Mouse (Mus musculus) kidney, postnatal 0 days (tissue): ENCODE measurements around the gene Lonp1. TPM values are rescaled to one million over a fixed set of nuclear protein-coding genes. Genes with fewer than 3 reads are reported as not detected.

Experiments
- ATAC-seq: fragments of 200-750 bp; cut with Nextera tagmentation; replicated peaks from 2 replicates; pipeline ENCODE4 v1.8.0; 2017; ENCODE audit warnings: low read depth, moderate number of reproducible peaks, moderate TSS enrichment, moderate library complexity; ENCODE audit not compliant: low FRiP score
- DNase-seq: peaks from one replicate; pipeline ENCODE4 v3.0.0-alpha.2; 2016; ENCODE audit warnings: low spot score
- H3K27ac ChIP-seq: fragments of 300-500 bp; sonication (generic); 2 replicates; pipeline ENCODE4 v1.5.1; 2014; ENCODE audit warnings: mild to moderate bottlenecking
- H3K27me3 ChIP-seq: fragments of 300-500 bp; sonication (generic); 2 replicates; pipeline ENCODE4 v1.6.1; 2014; ENCODE audit warnings: low read length, mixed read lengths; ENCODE audit not compliant: insufficient read depth
- H3K36me3 ChIP-seq: fragments of 300-500 bp; sonication (generic); 2 replicates; pipeline ENCODE4 v1.6.1; 2014; ENCODE audit warnings: low read length, mixed read lengths; ENCODE audit not compliant: insufficient read depth
- H3K4me1 ChIP-seq: fragments of 300-500 bp; sonication (generic); replicated peaks from 2 replicates; pipeline ENCODE4 v1.6.1; 2014; ENCODE audit warnings: antibody characterized with exemption, low read length, mixed read lengths; ENCODE audit not compliant: insufficient read depth
- H3K4me2 ChIP-seq: fragments of 300-500 bp; sonication (generic); 2 replicates; pipeline ENCODE4 v1.6.1; 2014; ENCODE audit warnings: mild to moderate bottlenecking, low read length, moderate library complexity, mixed read lengths
- H3K4me3 ChIP-seq: fragments of 300-500 bp; sonication (generic); replicated peaks from 2 replicates; pipeline ENCODE4 v1.5.1; 2014; ENCODE audit warnings: low read depth, low read length
- H3K9ac ChIP-seq: fragments of 300-500 bp; sonication (generic); 2 replicates; pipeline ENCODE4 v1.6.1; 2014; ENCODE audit warnings: low read depth, low read length
- H3K9me3 ChIP-seq: fragments of 300-500 bp; sonication (generic); replicated peaks from 2 replicates; pipeline ENCODE4 v1.6.1; 2016; ENCODE audit warnings: low read length, inconsistent platforms, mixed read lengths
- CTCF ChIP-seq: IDR thresholded peaks from 2 replicates; pipeline ENCODE4 v1.5.1; 2016; ENCODE audit warnings: antibody characterized with exemption, low read depth, mild to moderate bottlenecking, moderate library complexity
- WGBS: fragments of 180-500 bp; shearing (Covaris S2); extraction: QIAGEN DNeasy Blood & Tissue Kit; methylation state at CpG from one replicate; pipeline ENCODE4 v1.1.7; 2014; 5-methylcytosine and 5-hydroxymethylcytosine counted together
- polyA plus RNA-seq: library from polyadenylated mRNA; unstranded; fragments of >200 nt; fragmentation: Nextera tagmentation; extraction: Ambion mirVana; gene quantifications from 2 replicates; pipeline ENCODE4 v1.2.1, GENCODE M21; 2015

The Lonp1 gene
- polyA plus RNA-seq, 1 experiment from 2014 or later = 45.4 TPM

DNA sequence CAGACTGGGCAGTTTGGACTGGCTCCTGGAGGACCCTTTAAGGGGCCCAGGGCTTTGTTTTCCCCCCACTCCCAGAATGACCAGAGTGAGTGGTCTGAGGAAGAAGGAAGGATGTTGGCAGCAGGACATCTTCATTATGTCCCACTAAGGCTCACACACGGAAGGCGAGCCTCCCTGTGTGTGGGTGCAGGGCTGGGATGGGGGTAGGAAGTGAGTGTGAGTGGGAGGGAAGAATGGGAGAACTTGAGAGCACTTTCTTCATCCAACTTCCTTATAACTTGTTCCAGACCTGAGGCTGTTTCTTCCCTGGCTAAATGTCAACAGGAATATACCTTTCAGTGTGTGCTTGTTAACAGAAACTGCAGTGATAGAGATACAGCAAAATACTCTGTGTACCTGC, 15.4 kb downstream of the Lonp1 start:
- TF ChIP-seq CTCF = no peak
- Histone ChIP-seq H3K27me3 (no peaks in the 10 kb centered on the region), H3K36me3 (peaks cover 21% of the 10 kb centered on the region; the same call in 1 of the 2 replicates), H3K4me1 (peaks cover 19% of the 10 kb centered on the region), H3K9ac (no peak overlapping the region), H3K4me2 (no peak overlapping the region), H3K9me3 (no peaks in the 10 kb centered on the region), H3K27ac (0 out of 2 replicates have a peak overlapping the region, but pooled peaks have one; percentile 5), H3K4me3 (no peak overlapping the region)
- DNase-seq = no peak
- no peak for ATAC-seq
- WGBS = 56% methylated on average over 2 of the region's 2 CpGs

DNA sequence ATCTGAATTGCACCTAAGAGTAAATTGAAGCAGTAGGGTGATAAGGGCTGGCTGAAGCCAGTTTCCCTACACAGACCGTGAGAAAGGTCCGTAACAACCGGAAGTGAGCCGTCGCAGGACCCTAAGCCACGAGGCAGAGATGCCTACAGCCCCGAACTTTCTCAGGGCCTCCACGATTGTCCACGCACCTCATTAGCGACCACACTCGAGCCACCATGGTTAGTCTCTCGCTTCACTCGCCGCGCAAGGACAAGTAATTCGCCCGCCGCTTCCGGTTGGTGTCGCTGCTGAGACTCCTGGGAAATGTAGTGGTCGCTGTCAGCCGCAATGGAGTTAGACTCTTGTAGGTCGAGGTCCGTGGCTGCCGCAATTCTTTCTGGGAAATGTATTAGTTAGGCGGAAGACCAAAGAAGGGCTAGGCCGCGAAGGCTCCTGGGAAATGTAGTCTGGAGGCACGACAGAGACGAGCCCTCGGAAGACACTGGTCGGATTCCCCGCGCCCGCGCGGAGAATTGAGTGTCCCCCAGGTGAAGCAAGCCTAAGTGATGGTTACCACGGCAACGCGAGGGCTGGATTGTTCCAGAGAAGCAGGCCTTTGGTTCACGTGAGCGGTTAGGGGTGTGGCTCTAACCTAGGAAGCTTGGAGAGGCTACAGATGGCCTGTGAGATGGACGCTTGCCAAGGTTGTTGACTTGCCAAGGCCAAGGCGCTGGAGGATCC, 17.1 kb downstream of the Lonp1 start, which contains the start of gene 2410015M20Rik:
Gene 2410015M20Rik, minus strand, starts transcription at position 320 of the 720 bp plus-strand sequence.
- Histone ChIP-seq H3K9ac (peak within 1 kb of the TSS; percentile 84), H3K27me3 (no peaks in the 10 kb centered on the region), H3K4me2 (peak within 1 kb of the TSS; percentile 82), H3K9me3 (no peaks in the 10 kb centered on the region), H3K27ac (peak within 1 kb of the TSS; percentile 87), H3K36me3 (peaks cover 25% of the 10 kb centered on the region), H3K4me3 (peak within 1 kb of the TSS; percentile 64), H3K4me1 (peaks cover 16% of the 10 kb centered on the region)
- DNase-seq = peak; percentile 100
- peak; percentile 81 for ATAC-seq
- peak; percentile 80 for TF ChIP-seq CTCF
- under 1% methylated on average over 44 of the region's 44 CpGs for WGBS

DNA sequence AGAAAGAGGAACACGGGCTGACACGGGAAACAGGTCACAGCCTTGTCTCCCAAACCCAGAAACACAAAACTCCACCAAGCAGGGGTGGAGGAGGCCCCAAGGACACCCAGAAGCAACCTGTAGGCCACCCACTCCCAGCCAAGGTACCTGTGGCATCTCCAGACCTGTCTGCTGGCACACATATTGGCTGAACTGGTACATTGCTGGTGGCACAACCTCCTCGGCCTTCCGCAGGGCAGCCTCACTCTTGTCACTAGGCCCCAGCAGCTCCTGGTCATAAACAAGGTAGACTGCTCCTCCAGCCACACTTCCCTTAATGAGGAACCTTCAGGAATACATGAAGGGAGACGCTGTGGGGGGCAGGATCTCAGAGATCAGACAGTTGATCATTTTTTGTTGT, 18.0 kb downstream of the Lonp1 start:
- DNase-seq (no peak), ATAC-seq (no peak)
- peak overlapping the region; percentile 84 for H3K9ac ChIP-seq
- peak overlapping the region; percentile 64 for H3K4me3 ChIP-seq
- peak overlapping the region; percentile 87 for H3K27ac ChIP-seq
- H3K27me3 ChIP-seq = no peaks in the 10 kb centered on the region
- H3K9me3 ChIP-seq = no peaks in the 10 kb centered on the region
- TF ChIP-seq CTCF = no peak
- H3K4me2 ChIP-seq = peak overlapping the region; percentile 82
- H3K4me1 ChIP-seq = peaks cover 12% of the 10 kb centered on the region
- WGBS = 34% methylated on average over 5 of the region's 5 CpGs
- H3K36me3 ChIP-seq = peaks cover 34% of the 10 kb centered on the region

DNA sequence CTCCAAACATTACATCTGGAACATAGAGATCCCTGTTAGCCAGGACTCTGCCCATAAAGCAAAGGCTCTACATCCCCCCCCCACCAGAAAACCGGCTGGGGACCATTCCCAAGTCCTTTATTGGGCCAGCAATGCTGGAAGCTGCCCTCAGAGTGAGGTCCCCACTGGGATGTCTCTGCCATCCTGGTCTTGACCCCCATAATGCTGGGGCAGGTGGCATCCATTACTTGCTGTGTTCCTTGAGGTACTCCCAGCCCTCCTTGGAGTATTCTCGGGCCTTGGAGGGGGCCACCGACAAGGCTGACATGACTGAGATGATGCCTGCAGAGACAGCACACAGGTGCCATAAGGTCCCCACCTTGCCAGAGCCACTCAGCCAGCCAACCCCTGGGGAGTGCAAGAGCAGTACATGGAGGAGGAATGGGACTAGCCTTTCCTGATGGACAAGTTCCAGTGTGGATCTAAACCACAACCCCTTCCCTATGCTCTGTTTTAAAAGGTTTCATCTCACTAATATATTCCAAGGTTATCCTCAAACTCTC, 19.1 kb downstream of the Lonp1 start:
- no peak overlapping the region for H3K9ac ChIP-seq
- H3K4me1 ChIP-seq = peaks cover 12% of the 10 kb centered on the region
- ATAC-seq (no peak), DNase-seq (no peak)
- WGBS = 63% methylated on average over 3 of the region's 3 CpGs
- no peak for TF ChIP-seq CTCF
- no peak overlapping the region for H3K4me2 ChIP-seq
- no peak overlapping the region for H3K27ac ChIP-seq
- H3K36me3 ChIP-seq = peaks cover 45% of the 10 kb centered on the region
- no peaks in the 10 kb centered on the region for H3K9me3 ChIP-seq
- no peaks in the 10 kb centered on the region for H3K27me3 ChIP-seq
- H3K4me3 ChIP-seq = no peak overlapping the region

DNA sequence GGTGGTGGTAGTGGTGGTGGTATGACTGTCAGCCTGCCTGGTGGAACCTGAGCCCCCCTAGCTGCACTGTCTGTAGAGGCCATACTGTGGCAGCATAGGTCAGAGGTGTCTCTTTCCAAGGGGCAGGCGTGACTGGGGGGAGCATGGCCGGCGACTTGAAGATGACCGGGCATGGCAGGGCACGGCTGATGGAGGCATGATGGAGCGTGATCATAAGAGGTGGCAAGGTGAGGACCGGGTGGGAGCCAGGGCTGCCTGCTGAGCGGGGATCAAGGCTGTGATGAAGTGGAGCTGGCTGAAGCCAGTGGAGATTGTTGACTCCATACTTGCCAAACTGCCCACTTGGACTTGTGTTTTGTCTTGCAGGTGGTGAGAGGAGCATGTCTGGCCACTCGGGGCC, 21.3 kb downstream of the Lonp1 start:
- ATAC-seq (no peak), DNase-seq (no peak)
- no peak for TF ChIP-seq CTCF
- Histone ChIP-seq H3K9ac (no peak overlapping the region), H3K4me2 (no peak overlapping the region), H3K27me3 (no peaks in the 10 kb centered on the region), H3K36me3 (peaks cover 63% of the 10 kb centered on the region), H3K4me3 (no peak overlapping the region), H3K27ac (no peak overlapping the region), H3K4me1 (peaks cover 8% of the 10 kb centered on the region), H3K9me3 (no peaks in the 10 kb centered on the region)
- 84% methylated on average over 9 of the region's 9 CpGs for WGBS

DNA sequence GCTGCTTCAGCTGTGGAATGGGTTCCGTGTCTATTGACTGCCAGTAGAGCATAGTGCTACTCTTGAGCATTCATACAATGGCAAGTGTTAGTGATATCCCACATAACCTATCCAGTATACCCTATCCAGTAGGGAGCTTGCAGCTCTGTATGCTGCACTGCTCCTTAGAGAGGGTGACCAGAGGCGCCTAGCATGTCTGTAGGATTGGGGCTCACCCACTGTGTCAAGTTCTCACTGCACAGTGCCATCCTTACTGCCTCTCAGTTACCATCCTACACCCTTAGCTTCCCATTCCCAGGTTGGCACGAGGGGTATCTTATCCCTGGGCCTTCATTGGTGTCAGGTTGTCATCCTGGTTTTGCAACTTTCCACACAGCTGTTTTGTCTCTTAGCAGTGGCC, 22.3 kb downstream of the Lonp1 start:
- 88% methylated on average over 3 of the region's 3 CpGs for WGBS
- no peak for ATAC-seq

More for the DNA sequence above, 22.3 kb downstream of the Lonp1 start:
- H3K9ac ChIP-seq = no peak overlapping the region
- H3K9me3 ChIP-seq = no peaks in the 10 kb centered on the region
- no peak overlapping the region for H3K4me3 ChIP-seq
- H3K4me2 ChIP-seq = no peak overlapping the region
- peaks cover 5% of the 10 kb centered on the region for H3K4me1 ChIP-seq
- no peak for DNase-seq
- no peaks in the 10 kb centered on the region for H3K27me3 ChIP-seq
- TF ChIP-seq CTCF = no peak
- no peak overlapping the region for H3K27ac ChIP-seq
- peaks cover 73% of the 10 kb centered on the region for H3K36me3 ChIP-seq
